Mouse (Mus musculus): Measurements from ENCODE around the gene Wrap73. TPM values are rescaled to one million over a fixed set of nuclear protein-coding genes. Genes with fewer than 3 reads are reported as not detected.

Gene Wrap73
- total RNA-seq, 2 experiments from 2014 or later, result 9.7 to 10.5 TPM

DNA sequence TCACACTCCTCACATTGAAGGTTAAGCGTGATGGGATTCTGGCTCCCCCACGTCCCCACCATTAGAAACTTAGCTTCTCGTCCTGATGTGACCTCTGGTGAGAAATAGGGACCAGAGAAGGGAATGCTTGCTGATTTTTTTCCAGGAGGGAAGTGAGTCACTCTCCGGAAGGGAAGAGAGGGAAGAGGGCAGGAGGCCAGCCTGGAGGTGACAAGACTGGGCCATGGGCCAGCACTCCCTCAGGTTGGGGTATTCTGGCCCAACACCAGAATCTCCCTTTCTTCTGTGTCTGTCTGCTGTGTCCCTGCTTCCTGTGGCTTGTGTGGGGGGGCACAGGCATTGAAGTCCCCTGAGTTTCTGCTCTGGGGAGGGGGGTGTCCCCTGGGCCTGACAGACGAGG lies 41.4 kb downstream of the Wrap73 start:
- DNase-seq, result no peak

DNA sequence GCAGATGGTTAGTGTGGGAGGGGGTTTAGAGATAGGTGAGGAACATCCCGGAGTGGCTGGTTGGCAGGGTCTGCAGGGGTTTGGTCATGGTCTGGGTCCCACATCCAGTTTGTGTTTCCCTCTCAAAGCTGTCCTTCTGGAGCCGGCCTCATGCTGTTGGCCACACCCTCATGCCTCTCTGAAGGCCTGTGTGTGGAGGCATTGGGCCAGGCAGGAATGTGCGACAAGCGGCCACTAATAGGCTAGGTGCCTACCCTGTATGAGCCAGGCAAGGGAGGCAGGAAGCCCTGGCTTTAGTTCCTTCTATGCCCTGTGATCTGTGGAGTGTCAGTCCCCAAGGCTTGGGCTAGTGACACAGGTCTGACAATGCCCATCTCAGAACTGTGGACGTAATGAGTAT lies 42.8 kb downstream of the Wrap73 start:
- no peak for DNase-seq

DNA sequence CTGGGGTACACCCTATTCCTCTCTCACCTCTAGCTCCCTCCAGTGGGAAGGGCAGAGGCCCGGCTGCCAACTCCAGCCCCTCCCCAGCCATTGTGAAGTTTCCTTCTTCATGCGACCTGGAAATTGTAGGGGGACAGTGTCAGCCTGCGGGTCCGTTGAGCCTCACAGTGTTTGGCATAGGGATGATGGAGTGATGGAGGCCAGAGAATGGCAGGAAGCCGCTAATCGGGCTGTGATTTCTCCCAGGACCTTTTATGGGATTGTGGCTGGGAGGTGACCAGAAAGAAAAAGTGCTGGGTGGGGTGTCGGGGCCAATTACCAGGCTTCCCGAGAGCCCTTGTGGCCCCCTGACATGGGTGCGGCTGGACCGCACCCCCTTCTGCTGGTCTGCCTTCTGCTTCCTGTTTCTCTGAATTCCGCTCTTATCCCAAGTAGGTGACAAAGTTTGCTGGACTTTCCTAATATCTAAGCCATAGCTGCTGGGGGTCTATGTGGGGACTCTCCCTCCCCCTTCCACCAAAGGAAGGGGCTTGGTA lies 43.9 kb downstream of the Wrap73 start:
- DNase-seq, result no peak

DNA sequence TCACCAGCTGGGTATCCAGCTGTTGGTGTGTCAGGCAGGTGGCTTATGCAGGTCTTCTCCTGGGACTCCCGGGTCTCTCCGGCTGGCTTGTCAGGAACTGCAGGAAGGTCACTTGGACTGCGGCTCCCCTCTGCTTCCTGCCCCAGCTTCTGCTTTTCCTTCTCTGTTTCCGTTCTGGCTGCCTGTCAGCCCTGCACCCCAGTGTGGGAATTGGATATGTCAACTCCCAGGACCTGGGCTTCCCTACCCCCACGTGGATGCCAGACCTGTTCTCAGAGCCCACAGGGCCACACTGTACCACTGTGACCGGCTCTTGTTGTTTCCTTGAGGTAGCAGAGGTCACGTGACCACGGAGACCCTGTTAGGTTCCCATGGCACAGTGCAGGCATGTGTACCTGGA lies 46.8 kb downstream of the Wrap73 start:
- no peak for DNase-seq

DNA sequence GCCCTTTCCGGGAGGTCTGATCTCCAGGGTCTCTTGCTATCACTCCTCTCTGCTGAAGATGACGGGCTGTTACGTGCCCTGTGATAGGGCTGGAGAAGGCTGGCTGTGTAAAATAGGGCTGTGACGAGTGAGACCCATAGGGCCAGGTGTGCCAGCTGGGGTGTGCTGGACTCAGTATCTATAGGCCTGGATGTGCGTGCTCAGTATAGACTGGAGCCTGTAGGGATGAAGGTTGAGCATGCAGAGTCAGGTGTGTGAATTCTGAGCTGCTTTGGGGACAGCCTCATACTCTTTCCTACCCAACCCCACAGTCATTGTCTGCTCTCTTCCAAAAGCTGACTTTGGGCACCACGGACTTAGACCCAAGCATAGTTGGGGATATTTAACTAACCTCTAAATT lies 55.8 kb downstream of the Wrap73 start:
- DNase-seq, result no peak

DNA sequence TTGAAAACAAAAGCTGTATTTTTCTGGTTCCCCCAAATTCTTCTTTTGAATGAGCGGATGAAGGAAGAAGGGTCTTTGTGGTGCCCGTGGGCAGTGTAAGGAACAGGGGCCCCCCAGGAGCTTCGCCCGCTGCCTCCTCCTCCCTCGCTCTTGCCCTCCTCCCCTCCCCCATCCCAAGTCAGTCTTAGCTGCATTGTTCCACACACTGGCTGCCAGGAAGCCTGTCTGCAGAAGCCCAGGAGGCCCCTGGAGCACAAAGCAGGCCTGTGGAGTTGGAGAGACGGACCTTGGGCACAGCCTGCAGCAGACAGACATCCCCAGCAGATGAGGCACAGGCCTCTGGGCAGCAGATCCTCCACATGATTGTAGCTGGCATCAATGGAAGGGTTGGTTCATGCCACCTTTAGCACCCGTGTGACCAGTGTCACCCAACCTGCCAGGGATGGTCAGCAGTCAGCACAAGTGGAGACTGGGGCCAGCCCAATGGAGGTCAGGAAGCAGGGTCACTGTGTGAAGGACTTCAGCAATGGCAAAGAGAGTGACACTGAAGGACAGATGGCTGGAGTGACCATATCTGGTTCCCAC lies 56.3 kb downstream of the Wrap73 start:
- DNase-seq, result no peak

DNA sequence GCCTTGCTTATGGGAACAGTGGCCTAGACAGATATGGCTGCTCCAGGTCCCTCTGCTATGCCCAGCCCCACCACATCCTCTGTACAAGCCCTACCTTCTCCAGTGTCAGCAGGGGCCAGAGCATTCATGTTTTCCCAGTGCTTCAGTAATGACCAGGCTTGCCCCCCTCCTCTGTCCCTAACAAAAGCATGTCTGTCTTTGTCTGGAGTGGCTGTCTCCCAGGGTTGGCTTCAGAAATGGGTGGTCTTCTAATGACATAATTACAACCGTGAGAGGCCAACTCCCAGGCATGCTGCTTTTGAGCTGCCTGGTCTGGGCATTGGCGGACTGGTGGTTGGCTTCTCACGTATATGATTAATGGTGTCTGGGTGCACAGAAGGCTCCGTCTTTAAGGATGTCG lies 59.3 kb downstream of the Wrap73 start:
- DNase-seq, result no peak

DNA sequence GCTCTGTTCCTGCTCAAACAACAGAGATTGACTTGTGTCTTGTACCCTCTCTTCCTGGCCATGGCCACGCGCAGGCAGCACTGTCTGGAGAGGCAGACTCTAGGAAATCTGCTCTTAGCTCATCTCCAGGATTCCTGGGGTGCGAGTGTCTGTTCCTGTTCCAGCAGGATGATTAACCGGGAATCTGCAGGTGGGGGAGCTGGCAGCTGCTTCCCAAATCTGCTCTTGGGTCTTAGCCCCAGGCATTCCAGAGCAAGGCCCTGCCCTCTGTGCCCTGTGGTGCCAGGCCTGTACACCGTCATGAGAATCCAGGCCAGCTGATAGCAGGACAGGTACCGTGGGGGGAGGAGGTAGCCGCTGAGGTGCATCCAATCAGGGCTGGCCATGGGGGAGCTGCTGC lies 62.4 kb downstream of the Wrap73 start:
- no peak for DNase-seq

DNA sequence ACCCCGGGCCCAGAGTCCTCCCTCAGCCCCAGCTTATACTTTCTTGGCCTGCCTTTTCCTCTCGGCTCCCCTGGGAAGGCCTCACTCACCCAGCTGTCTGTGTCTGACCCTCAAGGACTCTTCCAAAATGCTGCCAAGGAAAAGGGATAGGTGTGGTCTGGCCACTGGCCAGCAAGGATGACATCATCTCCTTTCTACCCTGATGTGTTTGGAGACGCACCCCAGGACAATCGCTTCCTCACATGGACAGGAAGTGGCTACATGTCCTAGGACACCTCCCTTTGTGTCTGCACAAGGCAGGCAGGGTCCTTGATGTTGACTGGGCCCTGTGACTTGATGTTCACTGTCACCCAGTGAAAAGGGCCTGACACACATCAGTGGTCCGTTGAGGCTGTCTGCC lies 63.2 kb downstream of the Wrap73 start:
- DNase-seq, result no peak

DNA sequence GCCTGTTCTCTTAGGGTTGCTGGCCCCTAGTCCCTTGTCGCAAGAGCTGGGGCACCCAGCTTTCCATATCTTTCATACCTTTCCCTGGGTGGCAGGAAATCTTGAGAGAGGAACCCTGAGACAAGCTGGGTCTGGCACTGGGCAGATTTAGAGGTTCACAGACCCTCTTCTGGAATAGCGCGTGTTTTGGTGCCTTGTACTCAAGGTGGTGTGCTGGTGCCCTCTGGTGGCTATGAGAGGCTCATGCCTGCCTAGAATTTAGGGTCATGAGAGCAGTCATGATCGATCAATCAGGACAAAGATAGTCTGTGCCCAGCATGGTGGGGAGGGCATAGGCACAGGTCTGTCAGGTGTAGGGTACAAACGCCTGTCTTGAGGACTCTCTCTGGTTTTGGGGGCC lies 65.1 kb downstream of the Wrap73 start:
- DNase-seq, result peak; percentile 73

DNA sequence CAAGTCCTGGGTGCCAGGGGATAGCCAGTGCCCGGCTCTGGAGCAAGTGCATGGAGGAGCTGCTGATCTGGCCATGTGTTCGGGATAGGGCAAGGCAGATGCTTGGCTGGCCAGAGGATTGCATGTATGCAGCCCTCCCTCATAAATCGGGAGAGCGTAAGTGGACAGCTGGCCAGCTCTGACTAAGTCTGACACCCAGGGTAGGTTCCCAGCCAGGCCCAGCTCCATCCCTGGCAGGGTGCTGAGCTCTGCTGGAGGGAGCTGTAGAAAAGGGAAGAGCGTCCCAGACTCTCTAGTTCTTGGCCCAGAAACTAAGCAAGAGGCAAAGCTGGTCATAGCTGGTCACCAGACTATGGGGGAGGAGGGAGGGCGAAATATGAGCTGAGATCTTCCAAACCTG lies 66.9 kb downstream of the Wrap73 start:
- peak; percentile 52 for DNase-seq

DNA sequence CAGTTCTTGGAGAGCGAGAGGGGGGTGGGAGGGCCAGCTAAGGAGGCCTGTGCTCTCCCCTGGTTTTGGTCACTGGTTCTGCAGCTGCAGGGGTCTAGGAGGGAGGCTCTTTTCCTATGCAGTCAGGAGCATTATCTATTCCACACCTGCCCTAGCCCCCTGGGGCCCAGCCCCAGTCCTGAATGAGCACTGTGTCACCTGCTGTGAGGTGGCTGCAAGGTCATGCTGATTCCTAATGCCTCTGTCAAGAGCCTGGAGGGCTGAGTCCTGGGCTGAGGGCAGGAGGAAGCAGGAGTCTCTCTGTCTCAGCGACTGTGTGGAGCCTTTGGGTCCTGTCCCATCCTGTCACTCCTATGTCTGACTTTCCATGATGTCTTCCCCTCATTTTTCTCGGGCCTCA lies 67.7 kb downstream of the Wrap73 start:
- DNase-seq, result no peak

DNA sequence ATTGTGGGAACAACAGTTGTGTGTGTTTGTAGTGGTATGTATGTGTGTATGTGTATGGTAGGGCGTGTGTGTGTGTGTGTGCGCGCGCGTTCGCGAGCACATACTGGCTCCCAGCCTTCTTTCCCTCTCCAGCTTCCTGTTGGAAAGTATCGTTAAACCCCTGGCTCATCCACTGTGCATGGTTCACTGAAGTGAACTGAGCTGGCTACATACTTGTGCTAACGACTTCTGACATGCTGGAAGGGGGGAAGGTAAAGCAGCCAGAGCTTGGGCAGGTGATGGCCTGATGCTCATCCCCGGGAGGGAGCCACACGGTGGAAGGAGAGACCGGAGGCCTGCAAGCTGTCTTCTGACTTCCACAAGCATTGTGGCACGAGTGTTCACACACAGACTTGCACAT lies 69.3 kb downstream of the Wrap73 start:
- DNase-seq, result no peak

DNA sequence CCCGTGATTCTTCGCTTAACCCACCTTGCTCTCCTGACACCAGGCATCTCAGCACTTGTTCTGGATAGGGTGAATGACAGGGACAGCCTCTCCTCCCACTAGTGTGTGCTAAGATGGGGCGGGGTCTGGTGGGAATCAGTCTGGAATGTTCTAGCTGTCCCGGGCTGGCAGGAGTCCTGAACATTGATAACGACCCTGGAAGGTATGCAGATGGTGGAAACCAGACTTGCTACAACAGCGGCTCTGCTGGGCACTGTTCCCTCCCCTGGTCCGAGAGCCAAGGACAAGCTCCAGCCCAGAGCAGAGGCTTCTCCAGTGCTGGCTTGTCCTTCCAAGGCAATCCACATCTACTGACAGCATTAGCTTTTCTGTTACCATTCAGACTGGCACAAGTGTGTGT lies 71.4 kb downstream of the Wrap73 start:
- peak; percentile 45 for DNase-seq

DNA sequence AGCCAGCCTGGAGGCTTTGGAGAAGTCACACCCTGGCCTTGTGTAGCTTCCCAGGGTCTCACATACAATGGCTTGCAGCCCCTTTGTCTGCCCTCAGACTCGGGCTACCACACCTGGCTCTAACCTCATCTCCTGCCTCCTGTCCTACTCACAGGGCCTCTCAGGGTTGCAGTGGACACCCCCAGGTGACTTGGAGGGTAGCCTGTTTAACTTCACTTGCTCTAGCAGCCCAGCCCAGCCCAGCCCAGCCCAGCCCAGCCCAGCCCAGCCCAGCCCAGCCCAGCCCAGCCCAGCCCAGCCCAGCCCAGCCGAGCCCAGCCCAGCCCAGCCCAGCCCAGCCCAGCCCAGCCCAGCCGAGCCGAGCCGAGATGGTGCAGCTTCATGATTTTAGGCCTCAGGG lies 71.9 kb downstream of the Wrap73 start:
- DNase-seq, result no peak

Other genes with a start within 250 kb of the Wrap73 start
- 10 to 100 TPM in 1 of 2 experiments, 1 to 10 TPM in 1; 9.5 to 14.6 TPM for gene A430005L14Rik, start 185.1 kb upstream of the Wrap73 start, total RNA-seq (2021)
- 1 to 10 TPM; 3.1 to 5.4 TPM for gene Dffb, start 167.2 kb upstream of the Wrap73 start, total RNA-seq (2021)
- gene Cep104, start 167.2 kb upstream of the Wrap73 start, total RNA-seq (2021), result 10 to 100 TPM; 12.8 to 13.0 TPM
- 10 to 100 TPM; 28.7 to 34.6 TPM for gene Lrrc47, start 130.6 kb upstream of the Wrap73 start, total RNA-seq (2021)
- gene Smim1, start 116.1 kb upstream of the Wrap73 start, total RNA-seq (2021), result 10 to 100 TPM; 10.2 to 11.1 TPM
- not detected for gene Ccdc27, start 99.7 kb upstream of the Wrap73 start, total RNA-seq (2021)
- not detected for gene Trp73, start 2.2 kb upstream of the Wrap73 start, total RNA-seq (2021)
- 10 to 100 TPM; 80.1 to 90.4 TPM for gene Tprgl, start 18.3 kb downstream of the Wrap73 start, total RNA-seq (2021)
- 1 to 10 TPM; 4.4 to 4.7 TPM for gene Megf6, start 28.4 kb downstream of the Wrap73 start, total RNA-seq (2021)
- gene Arhgef16, start 159.3 kb downstream of the Wrap73 start, total RNA-seq (2021), result under 1 TPM; 0.45 to 0.99 TPM
- not detected for gene B230104I21Rik, start 193.8 kb downstream of the Wrap73 start, total RNA-seq (2021)